Mouse (Mus musculus) liver, postnatal 0 days (tissue): ENCODE data around the gene Klc2. TPM values are rescaled to one million over a fixed set of nuclear protein-coding genes. Genes with fewer than 3 reads are reported as not detected.
A peak's percentile ranks its signal among the peaks of the same experiment; 100 is the strongest.
"Not testable (repeated sequence)": the region's sequence is repeated elsewhere in the genome, so short reads cannot be mapped to it uniquely, and the experiment has no call there.

Experiments used
- ATAC-seq: fragments of 200-750 bp; cut with Nextera tagmentation; 2 replicates; pipeline ENCODE4 v1.8.0; 2017; ENCODE audit warnings: mild to moderate bottlenecking, moderate library complexity
- DNase-seq: peaks from one replicate; pipeline ENCODE4 v3.0.0-alpha.2; 2016
- H3K27ac ChIP-seq: fragments of 300-500 bp; sonication (generic); 2 replicates; pipeline ENCODE4 v1.5.1; 2014; ENCODE audit warnings: antibody characterized with exemption, moderate library complexity, mild to moderate bottlenecking, low read depth
- H3K27me3 ChIP-seq: fragments of 300-500 bp; sonication (generic); 2 replicates; pipeline ENCODE4 v1.6.1; 2014; ENCODE audit warnings: low read length, control low read depth, mixed read lengths; ENCODE audit not compliant: insufficient read depth
- H3K36me3 ChIP-seq: fragments of 300-500 bp; sonication (generic); replicated peaks from 2 replicates; pipeline ENCODE4 v1.6.1; 2014; ENCODE audit warnings: mild to moderate bottlenecking, control low read depth, low read length, moderate library complexity, mixed read lengths; ENCODE audit not compliant: insufficient read depth
- H3K4me1 ChIP-seq: fragments of 300-500 bp; sonication (generic); 2 replicates; pipeline ENCODE4 v1.6.1; 2014; ENCODE audit warnings: antibody characterized with exemption, mild to moderate bottlenecking, control low read depth; ENCODE audit not compliant: insufficient read depth
- H3K4me2 ChIP-seq: fragments of 300-500 bp; sonication (generic); 2 replicates; pipeline ENCODE4 v1.6.1; 2014; ENCODE audit warnings: low read depth, mild to moderate bottlenecking, low read length, moderate library complexity, mixed read lengths
- H3K4me3 ChIP-seq: fragments of 300-500 bp; sonication (generic); 2 replicates; pipeline ENCODE4 v1.5.1; 2014; ENCODE audit warnings: low read depth, low read length
- H3K9ac ChIP-seq: fragments of 300-500 bp; sonication (generic); replicated peaks from 2 replicates; pipeline ENCODE4 v1.6.1; 2014; ENCODE audit warnings: mild to moderate bottlenecking, moderate library complexity
- H3K9me3 ChIP-seq: fragments of 300-500 bp; sonication (generic); 2 replicates; pipeline ENCODE4 v1.6.1; 2016; ENCODE audit warnings: mild to moderate bottlenecking, control low read depth, low read length, mixed read lengths
- CTCF ChIP-seq: sonication (generic); IDR thresholded peaks from 2 replicates; pipeline ENCODE4 v1.5.1; 2016; ENCODE audit warnings: antibody characterized with exemption, low read depth
- EP300 ChIP-seq: IDR thresholded peaks from 2 replicates; pipeline ENCODE4 v1.6.1; 2016; ENCODE audit warnings: antibody characterized with exemption, low read depth, mild to moderate bottlenecking
- WGBS: fragments of 180-500 bp; shearing (Covaris S2); extraction: QIAGEN DNeasy Blood & Tissue Kit; methylation state at CpG from one replicate; pipeline ENCODE4 v1.1.7; 2014; ENCODE audit not compliant: insufficient replicate concordance; 5-methylcytosine and 5-hydroxymethylcytosine counted together
- polyA plus RNA-seq: library from polyadenylated mRNA; unstranded; fragments of >200 nt; fragmentation: Nextera tagmentation; extraction: Ambion mirVana; gene quantifications from 2 replicates; pipeline ENCODE4 v1.2.1, GENCODE M21; 2015

Gene Klc2
- polyA plus RNA-seq, 1 experiment from 2014 or later: 1.5 TPM

- H3K27me3 ChIP-seq: peaks cover 13% of the 10 kb centered on the region
- DNase-seq: no peak
- no peak overlapping the region for H3K4me2 ChIP-seq
- H3K4me3 ChIP-seq: no peak overlapping the region
- no peak overlapping the region for H3K27ac ChIP-seq
- 84% methylated on average over 10 of the region's 10 CpGs for WGBS
- peaks cover 17% of the 10 kb centered on the region for H3K4me1 ChIP-seq
- no peak for TF ChIP-seq CTCF
- no peak for TF ChIP-seq EP300
- H3K36me3 ChIP-seq: peaks cover 8% of the 10 kb centered on the region
- no peak for ATAC-seq
- no peaks in the 10 kb centered on the region for H3K9me3 ChIP-seq
- no peak overlapping the region for H3K9ac ChIP-seq
Observed at GRCm38 (mm10) chr19:5092083-5092482, 26.3 kb downstream of the Klc2 start.

DNA sequence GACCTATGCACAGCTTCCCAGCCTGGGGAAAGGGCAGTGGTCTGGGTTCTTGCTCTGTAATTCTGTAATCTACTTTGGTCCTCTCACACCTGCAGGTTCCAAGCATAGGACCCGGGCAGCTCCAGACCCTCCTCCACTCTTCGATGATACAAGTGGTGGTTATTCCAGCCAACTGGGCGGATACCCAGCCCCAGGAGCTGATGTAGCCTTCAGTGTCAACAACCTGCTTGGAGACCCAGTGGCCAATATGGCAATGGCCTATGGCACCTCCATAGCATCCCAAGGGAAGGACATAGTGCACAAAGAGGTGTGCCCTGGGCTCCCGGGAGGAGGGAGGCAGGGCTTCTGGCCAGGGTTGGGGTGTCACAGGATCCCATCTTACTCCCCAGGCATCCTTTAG, 29.0 kb downstream of the Klc2 start:
- no peak for DNase-seq
- Histone ChIP-seq H3K27me3 (peaks cover 20% of the 10 kb centered on the region), H3K36me3 (peaks cover 8% of the 10 kb centered on the region), H3K9ac (peak overlapping the region; percentile 79; the same call in 1 of the 2 replicates), H3K4me2 (peak overlapping the region; percentile 97), H3K4me3 (peak overlapping the region; percentile 85), H3K27ac (no peak overlapping the region), H3K9me3 (no peaks in the 10 kb centered on the region), H3K4me1 (peaks cover 25% of the 10 kb centered on the region)
- ATAC-seq: no peak
- TF ChIP-seq CTCF (no peak), EP300 (no peak)
- WGBS: 81% methylated on average over 4 of the region's 4 CpGs

GRCm38 (mm10) chr19:5087884-5088728, 30.3 kb downstream of the Klc2 start, which contains the start of gene Yif1a:
TSS of gene Yif1a (plus strand) at chr19:5088538.
- Histone ChIP-seq H3K4me2 (peak within 1 kb of the TSS; percentile 97), H3K36me3 (peaks cover 8% of the 10 kb centered on the region), H3K9me3 (no peaks in the 10 kb centered on the region), H3K27me3 (peaks cover 33% of the 10 kb centered on the region), H3K9ac (peak within 1 kb of the TSS; percentile 79), H3K4me3 (peak within 1 kb of the TSS; percentile 85), H3K27ac (peak within 1 kb of the TSS; percentile 89), H3K4me1 (peaks cover 25% of the 10 kb centered on the region)
- ATAC-seq: peak; percentile 90
- DNase-seq: peak; percentile 95
- under 1% methylated on average over 58 of the region's 58 CpGs for WGBS
- TF ChIP-seq CTCF (peak; percentile 65), EP300 (peak; percentile 42; the same call in 1 of the 2 replicates)

DNA sequence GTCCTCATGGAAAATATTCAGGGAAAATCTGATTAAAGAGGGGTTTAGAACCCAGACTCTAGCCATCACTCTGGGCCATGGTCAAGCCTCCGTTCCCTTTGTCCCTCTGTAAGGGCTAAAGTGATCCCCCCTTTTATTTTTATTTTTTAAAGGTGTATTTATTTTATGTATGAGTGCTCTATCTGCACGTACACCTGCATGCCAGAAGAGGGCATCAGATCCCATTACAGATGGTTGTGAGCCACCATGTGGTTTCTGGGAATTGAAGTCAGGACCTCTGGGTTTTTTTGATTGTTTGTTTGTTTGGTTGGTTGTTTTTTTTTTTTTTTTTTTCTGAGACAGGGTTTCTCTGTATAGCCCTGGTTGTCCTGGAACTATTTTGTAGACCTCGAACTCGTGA, 31.8 kb downstream of the Klc2 start:
- not testable (repeated sequence) for H3K4me2 ChIP-seq, H3K27ac ChIP-seq, H3K9ac ChIP-seq, ATAC-seq, DNase-seq, H3K9me3 ChIP-seq, H3K36me3 ChIP-seq, H3K4me3 ChIP-seq
- peaks cover 25% of the 10 kb centered on the region for H3K4me1 ChIP-seq
- 54% methylated on average over 4 of the region's 4 CpGs for WGBS
- peak; percentile 36; the same call in 1 of the 2 replicates for TF ChIP-seq CTCF
- peaks cover 48% of the 10 kb centered on the region for H3K27me3 ChIP-seq

DNA sequence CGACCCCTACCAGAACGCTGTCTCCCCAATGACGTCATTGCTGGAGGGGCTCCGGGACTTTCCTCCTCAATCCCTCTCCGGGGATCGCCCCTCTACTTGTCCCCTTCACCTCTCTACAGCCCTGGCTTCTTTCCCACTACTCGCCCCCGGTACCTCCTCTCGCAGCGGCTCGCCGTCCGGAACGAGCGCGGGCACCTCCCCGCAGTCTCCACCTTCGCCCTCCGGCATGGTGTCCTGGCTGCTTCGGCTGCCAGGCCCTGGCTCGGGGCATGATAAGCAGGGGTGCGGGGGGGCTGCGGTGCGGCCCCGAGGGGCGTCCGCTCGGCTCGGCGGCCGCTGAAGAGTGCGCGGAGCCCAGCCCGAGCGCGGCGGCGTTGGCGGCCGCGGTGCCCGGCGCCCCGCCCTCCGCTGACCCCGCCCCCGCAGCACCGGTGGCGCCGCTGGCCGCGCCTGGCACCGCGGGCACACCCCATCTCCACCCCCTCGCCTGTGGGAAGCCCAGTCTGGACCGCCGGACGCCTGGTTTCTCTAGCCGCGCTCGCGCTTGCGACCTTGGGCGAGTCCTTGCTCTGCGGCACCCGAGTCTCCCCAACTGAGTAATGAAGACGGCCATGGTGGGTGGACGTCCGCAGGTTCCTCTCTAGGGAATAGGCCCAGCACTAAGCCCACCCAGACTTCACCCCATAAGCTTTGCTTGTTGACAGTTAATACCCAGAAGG, 33.1 kb downstream of the Klc2 start, which contains the start of gene Tmem151a:
TSS of gene Tmem151a (minus strand) at position 387 of the 719 bp plus-strand sequence.
- no peak for ATAC-seq
- Histone ChIP-seq H3K4me2 (peak within 1 kb of the TSS; percentile 91), H3K4me1 (peaks cover 25% of the 10 kb centered on the region), H3K36me3 (no peaks in the 10 kb centered on the region), H3K27me3 (peaks cover 58% of the 10 kb centered on the region), H3K9ac (no peak within 1 kb of the TSS; the same call in 1 of the 2 replicates), H3K4me3 (peak within 1 kb of the TSS; percentile 56), H3K27ac (no peak within 1 kb of the TSS), H3K9me3 (no peaks in the 10 kb centered on the region)
- 2% methylated on average over 61 of the region's 69 CpGs for WGBS
- TF ChIP-seq EP300 (no peak), CTCF (no peak)
- DNase-seq: peak; percentile 59

GRCm38 (mm10) chr19:5084834-5085144, 33.6 kb downstream of the Klc2 start:
- Histone ChIP-seq H3K27ac (no peak overlapping the region), H3K36me3 (no peaks in the 10 kb centered on the region), H3K4me3 (peak overlapping the region; percentile 56), H3K27me3 (peaks cover 61% of the 10 kb centered on the region), H3K9me3 (no peaks in the 10 kb centered on the region), H3K4me1 (peaks cover 25% of the 10 kb centered on the region), H3K4me2 (peak overlapping the region; percentile 91), H3K9ac (no peak overlapping the region)
- DNase-seq (no peak), ATAC-seq (no peak)
- WGBS: 5% methylated on average over 12 of the region's 15 CpGs
- TF ChIP-seq CTCF (no peak), EP300 (no peak)
